Mouse (Mus musculus): ENCODE measurements around the gene Zfp661. TPM values are rescaled to one million over a fixed set of nuclear protein-coding genes. Genes with fewer than 3 reads are reported as not detected.

Gene Zfp661
- polyA plus RNA-seq (2015; fragmentation: Nextera tagmentation; extraction: Ambion mirVana): 2.7 and 3.0 TPM in 2 replicates

DNA sequence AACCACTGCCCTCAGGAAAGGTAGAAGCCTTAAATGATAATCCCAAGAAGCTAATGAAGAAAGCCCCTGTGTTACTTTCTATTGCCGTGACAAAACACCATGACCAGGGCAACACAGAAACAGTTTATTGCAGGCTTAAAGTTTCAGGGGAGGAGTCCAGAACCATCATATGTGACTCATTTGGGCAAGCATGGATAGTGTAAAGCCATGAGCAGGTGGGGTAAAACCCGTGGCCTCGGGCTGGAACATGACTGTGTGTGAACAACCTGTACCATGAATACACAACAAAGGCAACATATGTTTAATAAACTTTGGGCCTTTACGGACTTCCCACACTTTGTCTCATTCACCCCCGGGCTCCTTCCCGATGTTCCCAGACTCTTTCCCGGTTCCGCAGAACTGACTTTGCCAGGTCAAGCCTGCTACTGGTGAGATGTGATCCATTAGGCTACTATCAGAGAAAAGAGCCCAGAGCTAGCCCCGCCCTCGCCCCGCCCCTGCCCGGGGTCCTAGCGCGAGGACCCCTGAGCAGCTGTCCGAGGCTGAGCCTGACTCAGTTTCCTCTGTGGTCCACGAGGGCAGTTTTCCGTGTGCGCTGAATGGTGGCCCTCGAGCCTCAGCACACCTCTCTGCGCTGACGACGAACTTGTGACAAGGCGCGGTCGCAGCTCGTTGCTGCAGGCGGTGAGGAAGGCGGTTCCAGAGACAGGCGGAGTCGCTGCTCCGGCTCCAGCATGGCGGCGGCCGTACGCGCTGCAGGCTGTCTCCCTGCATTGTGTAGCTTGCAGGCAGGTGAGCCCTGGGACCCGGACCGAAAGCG lies at the start of gene Zfp661, which contains the start of gene Mrps5:
TSS of gene Zfp661 (minus strand) at position 401 of the 820 bp plus-strand sequence.
TSS of gene Mrps5 (plus strand) at position 529 of the 820 bp plus-strand sequence.
- Histone ChIP-seq H3K9ac (ENCODE audit: low read depth, low read length) (peak within 1 kb of the TSS; percentile 85), H3K4me2 (ENCODE audit: low read depth, low read length) (peak within 1 kb of the TSS; percentile 70), H3K27ac (ENCODE audit: low read length) (peak within 1 kb of the TSS; percentile 89), H3K4me3 (ENCODE audit: low read length) (peak within 1 kb of the TSS; percentile 70), H3K27me3 (replicated peaks; ENCODE audit: control insufficient read depth, insufficient read depth, low read length) (no peaks in the 10 kb centered on the region), H3K4me1 (ENCODE audit: control insufficient read depth, insufficient read depth, low read length) (peaks cover 24% of the 10 kb centered on the region), H3K36me3 (ENCODE audit: control insufficient read depth, insufficient read depth, low read length) (no peaks in the 10 kb centered on the region), H3K9me3 (ENCODE audit: control insufficient read depth, low read length) (no peaks in the 10 kb centered on the region)
- WGBS: 4% methylated on average over 39 of the region's 39 CpGs
- peak; percentile 85 for ATAC-seq

DNA sequence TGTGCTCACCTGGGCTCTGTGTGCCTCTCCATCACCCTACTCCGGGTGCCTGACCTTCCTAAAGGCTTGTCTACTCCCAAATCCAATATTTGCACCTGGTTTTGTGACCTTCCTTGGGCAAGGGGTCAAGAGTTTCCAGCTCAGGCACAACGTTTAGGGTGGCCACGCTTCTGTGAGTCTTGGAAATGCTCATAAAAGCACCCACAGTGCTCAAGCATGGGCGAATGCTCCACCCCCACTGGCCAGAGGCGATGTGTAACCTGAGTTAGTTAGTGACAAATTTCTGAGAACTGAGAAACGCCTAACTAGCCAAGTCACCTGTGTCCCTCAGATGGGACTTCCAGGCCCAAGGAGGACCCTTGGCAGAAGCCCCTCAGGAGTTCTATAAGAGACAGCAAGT lies 48.7 kb upstream of the Zfp661 start:
- H3K4me2 ChIP-seq (ENCODE audit: low read depth, low read length): no peak overlapping the region
- H3K36me3 ChIP-seq (ENCODE audit: control insufficient read depth, insufficient read depth, low read length): no peaks in the 10 kb centered on the region
- no peak overlapping the region for H3K9ac ChIP-seq (ENCODE audit: low read depth, low read length)
- H3K4me3 ChIP-seq (ENCODE audit: low read length): no peak overlapping the region
- no peaks in the 10 kb centered on the region for H3K27me3 ChIP-seq (replicated peaks; ENCODE audit: control insufficient read depth, insufficient read depth, low read length)
- ATAC-seq: no peak
- H3K4me1 ChIP-seq (ENCODE audit: control insufficient read depth, insufficient read depth, low read length): no peaks in the 10 kb centered on the region
- H3K9me3 ChIP-seq (ENCODE audit: control insufficient read depth, low read length): no peaks in the 10 kb centered on the region
- no peak overlapping the region for H3K27ac ChIP-seq (ENCODE audit: low read length)
- 64% methylated on average over 6 of the region's 6 CpGs for WGBS

DNA sequence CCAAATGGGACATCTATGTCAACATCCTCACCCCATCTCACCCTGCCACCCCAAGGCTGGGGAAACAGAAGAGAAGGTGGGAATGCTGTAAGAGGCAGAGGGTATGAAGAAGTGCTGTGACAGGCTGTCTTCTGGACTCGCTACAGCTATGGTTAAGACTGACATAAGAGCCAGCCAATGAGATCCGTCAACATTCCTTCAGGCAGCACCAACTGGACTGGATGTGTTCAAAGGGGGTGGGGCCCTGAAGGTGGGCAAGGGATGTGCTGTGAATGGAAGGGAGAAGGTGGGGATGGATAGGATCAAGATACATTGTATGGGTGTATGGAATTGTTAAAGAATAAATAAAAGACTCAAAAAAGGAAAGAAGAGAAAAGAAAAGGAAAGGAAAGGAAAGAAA lies 45.7 kb upstream of the Zfp661 start:
- no peak for ATAC-seq
- Histone ChIP-seq H3K36me3 (ENCODE audit: control insufficient read depth, insufficient read depth, low read length) (no peaks in the 10 kb centered on the region), H3K9ac (ENCODE audit: low read depth, low read length) (no peak overlapping the region), H3K9me3 (ENCODE audit: control insufficient read depth, low read length) (no peaks in the 10 kb centered on the region), H3K27ac (ENCODE audit: low read length) (no peak overlapping the region), H3K4me3 (ENCODE audit: low read length) (no peak overlapping the region), H3K4me2 (ENCODE audit: low read depth, low read length) (no peak overlapping the region), H3K27me3 (replicated peaks; ENCODE audit: control insufficient read depth, insufficient read depth, low read length) (no peaks in the 10 kb centered on the region), H3K4me1 (ENCODE audit: control insufficient read depth, insufficient read depth, low read length) (no peaks in the 10 kb centered on the region)
- WGBS: 56% methylated on average over 2 of the region's 2 CpGs

DNA sequence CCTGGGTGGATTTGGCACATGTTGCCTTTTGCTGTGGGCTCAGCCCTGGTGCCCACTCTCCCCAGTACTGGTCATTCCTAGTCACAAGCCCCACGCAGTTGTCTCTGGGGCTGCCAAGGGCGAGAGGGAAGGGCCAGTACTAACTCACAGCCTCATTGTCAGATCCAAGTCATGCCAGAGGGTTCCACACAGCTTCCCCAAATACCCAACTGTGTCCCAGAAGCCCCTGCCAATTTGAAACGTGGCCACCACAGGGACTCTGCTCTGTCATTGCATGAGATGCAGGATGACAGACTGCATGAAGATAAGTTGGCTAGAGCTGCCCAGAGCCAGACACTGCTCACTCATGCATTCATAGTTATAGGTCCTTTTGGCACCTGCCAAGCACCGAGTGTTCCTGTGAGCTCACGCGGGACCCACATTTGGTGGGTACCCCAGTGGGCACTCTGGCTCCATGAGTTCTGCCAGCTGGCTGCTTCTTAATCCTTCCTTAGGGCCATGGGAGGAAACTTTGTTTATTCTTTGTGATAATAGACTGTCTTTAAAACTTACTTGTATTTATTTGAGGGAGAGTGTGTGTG lies 41.2 kb upstream of the Zfp661 start:
- no peaks in the 10 kb centered on the region for H3K27me3 ChIP-seq (replicated peaks; ENCODE audit: control insufficient read depth, insufficient read depth, low read length)
- no peak overlapping the region for H3K4me3 ChIP-seq (ENCODE audit: low read length)
- no peak overlapping the region for H3K9ac ChIP-seq (ENCODE audit: low read depth, low read length)
- no peaks in the 10 kb centered on the region for H3K4me1 ChIP-seq (ENCODE audit: control insufficient read depth, insufficient read depth, low read length)
- no peak overlapping the region for H3K4me2 ChIP-seq (ENCODE audit: low read depth, low read length)
- no peaks in the 10 kb centered on the region for H3K36me3 ChIP-seq (ENCODE audit: control insufficient read depth, insufficient read depth, low read length)
- no peak overlapping the region for H3K27ac ChIP-seq (ENCODE audit: low read length)
- H3K9me3 ChIP-seq (ENCODE audit: control insufficient read depth, low read length): no peaks in the 10 kb centered on the region
- no peak for ATAC-seq
- 76% methylated on average over 6 of the region's 6 CpGs for WGBS

DNA sequence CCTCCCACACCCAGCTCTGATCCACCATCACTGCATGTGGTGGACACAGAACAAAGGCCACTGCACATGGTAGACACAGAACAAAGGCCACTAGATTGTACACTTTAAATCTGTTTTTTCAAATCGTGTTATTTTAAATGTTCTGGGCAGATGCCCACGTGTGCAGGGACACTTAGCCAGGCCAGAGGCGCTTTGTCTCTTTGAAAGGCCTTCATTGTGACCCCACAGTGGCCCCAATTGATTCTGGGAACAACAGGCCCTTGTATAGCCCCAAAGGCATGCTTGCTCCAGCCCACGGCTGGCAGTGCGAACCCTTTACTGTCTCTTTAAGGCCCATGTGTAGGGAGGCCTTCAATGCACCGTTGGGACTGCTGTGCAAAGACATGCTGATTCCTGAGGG lies 40.5 kb upstream of the Zfp661 start:
- Histone ChIP-seq H3K36me3 (ENCODE audit: control insufficient read depth, insufficient read depth, low read length) (no peaks in the 10 kb centered on the region), H3K9me3 (ENCODE audit: control insufficient read depth, low read length) (no peaks in the 10 kb centered on the region), H3K4me3 (ENCODE audit: low read length) (no peak overlapping the region), H3K27ac (ENCODE audit: low read length) (no peak overlapping the region), H3K4me1 (ENCODE audit: control insufficient read depth, insufficient read depth, low read length) (no peaks in the 10 kb centered on the region), H3K27me3 (replicated peaks; ENCODE audit: control insufficient read depth, insufficient read depth, low read length) (no peaks in the 10 kb centered on the region), H3K4me2 (ENCODE audit: low read depth, low read length) (no peak overlapping the region), H3K9ac (ENCODE audit: low read depth, low read length) (no peak overlapping the region)
- ATAC-seq: no peak
- 67% methylated on average over 6 of the region's 6 CpGs for WGBS

DNA sequence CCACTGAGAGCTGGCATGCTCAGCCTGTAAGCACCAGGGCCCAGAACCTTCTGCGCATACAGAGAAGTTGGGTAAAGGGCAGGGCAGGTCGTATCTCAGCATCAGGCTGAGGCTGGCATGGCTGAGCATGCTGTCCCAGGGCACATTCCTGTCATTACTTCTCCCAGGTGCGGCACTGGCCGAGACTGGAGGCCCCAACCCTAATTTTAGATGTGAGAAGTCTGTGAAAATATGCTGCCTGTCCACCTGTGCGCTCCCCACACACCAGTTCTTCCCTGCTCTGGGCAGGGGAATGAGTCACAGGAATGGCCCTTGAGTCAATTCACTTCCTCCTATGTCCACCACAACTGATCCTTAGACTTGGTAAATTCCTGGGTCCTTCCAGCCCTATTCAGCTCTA lies 38.8 kb upstream of the Zfp661 start:
- Histone ChIP-seq H3K9me3 (ENCODE audit: control insufficient read depth, low read length) (no peaks in the 10 kb centered on the region), H3K27ac (ENCODE audit: low read length) (no peak overlapping the region), H3K36me3 (ENCODE audit: control insufficient read depth, insufficient read depth, low read length) (no peaks in the 10 kb centered on the region), H3K9ac (ENCODE audit: low read depth, low read length) (no peak overlapping the region), H3K4me1 (ENCODE audit: control insufficient read depth, insufficient read depth, low read length) (no peaks in the 10 kb centered on the region), H3K27me3 (replicated peaks; ENCODE audit: control insufficient read depth, insufficient read depth, low read length) (no peaks in the 10 kb centered on the region), H3K4me2 (ENCODE audit: low read depth, low read length) (no peak overlapping the region), H3K4me3 (ENCODE audit: low read length) (no peak overlapping the region)
- 65% methylated on average over 5 of the region's 5 CpGs for WGBS
- ATAC-seq: no peak; the same call in 1 of the 2 replicates

DNA sequence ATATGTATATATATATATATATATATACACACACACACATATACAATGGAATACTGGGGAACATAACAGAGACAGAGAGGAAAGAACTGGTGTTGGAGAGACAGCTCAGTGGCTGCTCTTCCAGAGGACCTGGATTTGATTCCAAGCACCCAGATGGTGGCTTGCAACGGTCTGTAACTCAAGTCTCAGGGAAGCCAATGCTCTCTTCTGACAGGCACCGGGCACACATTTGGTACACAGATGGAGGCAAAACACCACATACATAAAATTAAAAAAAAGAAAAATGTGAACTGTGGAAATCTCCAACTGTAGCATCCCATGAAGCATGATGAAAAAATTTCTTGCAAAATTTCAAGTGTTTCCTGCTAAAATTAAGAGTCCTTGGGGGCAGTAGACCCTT lies 37.9 kb upstream of the Zfp661 start:
- 83% methylated on average over 2 of the region's 2 CpGs for WGBS
- H3K4me3 ChIP-seq (ENCODE audit: low read length): no peak overlapping the region
- no peaks in the 10 kb centered on the region for H3K4me1 ChIP-seq (ENCODE audit: control insufficient read depth, insufficient read depth, low read length)

DNA sequence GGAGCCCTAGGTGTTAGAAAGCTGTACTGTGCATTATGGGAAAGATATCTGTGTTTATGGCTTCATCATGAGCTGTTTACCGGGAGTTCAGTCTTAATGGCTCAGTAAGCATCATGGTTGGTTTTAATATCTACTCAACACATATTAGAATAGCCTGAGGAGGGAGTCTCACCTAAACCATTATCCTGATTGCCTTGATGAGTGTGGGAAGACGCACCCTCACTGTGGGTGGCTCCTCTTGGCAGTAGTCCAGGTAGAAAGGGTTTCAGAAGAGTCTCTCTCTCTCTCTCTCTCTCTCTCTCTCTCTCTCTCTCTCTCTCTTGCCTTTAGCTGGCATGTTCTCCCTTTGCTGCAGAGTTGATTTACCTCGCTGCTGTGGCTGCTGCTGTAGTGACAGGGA lies 35.2 kb upstream of the Zfp661 start:
- Histone ChIP-seq H3K27me3 (replicated peaks; ENCODE audit: control insufficient read depth, insufficient read depth, low read length) (no peaks in the 10 kb centered on the region), H3K4me3 (ENCODE audit: low read length) (no peak overlapping the region), H3K27ac (ENCODE audit: low read length) (no peak overlapping the region), H3K36me3 (ENCODE audit: control insufficient read depth, insufficient read depth, low read length) (no peaks in the 10 kb centered on the region), H3K9ac (ENCODE audit: low read depth, low read length) (no peak overlapping the region), H3K4me1 (ENCODE audit: control insufficient read depth, insufficient read depth, low read length) (no peaks in the 10 kb centered on the region), H3K4me2 (ENCODE audit: low read depth, low read length) (no peak overlapping the region), H3K9me3 (ENCODE audit: control insufficient read depth, low read length) (no peaks in the 10 kb centered on the region)
- no peak for ATAC-seq
- 42% methylated on average over 3 of the region's 3 CpGs for WGBS

More for the DNA sequence above, 37.9 kb upstream of the Zfp661 start:
- ATAC-seq: no peak
- Histone ChIP-seq H3K9ac (ENCODE audit: low read depth, low read length) (no peak overlapping the region), H3K9me3 (ENCODE audit: control insufficient read depth, low read length) (no peaks in the 10 kb centered on the region), H3K36me3 (ENCODE audit: control insufficient read depth, insufficient read depth, low read length) (no peaks in the 10 kb centered on the region), H3K27me3 (replicated peaks; ENCODE audit: control insufficient read depth, insufficient read depth, low read length) (no peaks in the 10 kb centered on the region), H3K4me2 (ENCODE audit: low read depth, low read length) (no peak overlapping the region), H3K27ac (ENCODE audit: low read length) (no peak overlapping the region)

DNA sequence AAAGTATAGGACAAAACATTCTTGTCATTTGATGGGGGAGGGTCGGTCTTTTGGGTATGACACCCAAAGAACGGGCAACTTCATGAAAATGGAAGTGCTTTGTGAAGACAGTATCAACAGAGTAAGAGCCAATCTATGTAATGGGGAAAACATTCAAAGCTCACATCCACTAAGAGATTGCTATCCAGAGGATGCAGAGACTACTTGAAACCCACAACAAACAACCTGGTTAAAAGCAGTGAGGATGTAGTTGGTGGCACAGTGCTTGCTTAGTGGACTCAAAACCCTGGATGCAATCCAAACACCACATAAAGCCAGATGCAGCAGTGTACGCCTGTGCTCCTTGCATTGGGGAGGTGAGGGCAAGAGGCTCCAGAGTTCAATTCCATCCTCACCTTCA lies 32.4 kb upstream of the Zfp661 start:
- no peak overlapping the region for H3K4me2 ChIP-seq (ENCODE audit: low read depth, low read length)
- WGBS: 86% methylated on average over 3 of the region's 3 CpGs
- no peaks in the 10 kb centered on the region for H3K9me3 ChIP-seq (ENCODE audit: control insufficient read depth, low read length)
- ATAC-seq: no peak
- no peaks in the 10 kb centered on the region for H3K4me1 ChIP-seq (ENCODE audit: control insufficient read depth, insufficient read depth, low read length)
- H3K36me3 ChIP-seq (ENCODE audit: control insufficient read depth, insufficient read depth, low read length): no peaks in the 10 kb centered on the region
- no peak overlapping the region for H3K9ac ChIP-seq (ENCODE audit: low read depth, low read length)
- no peak overlapping the region for H3K4me3 ChIP-seq (ENCODE audit: low read length)
- H3K27me3 ChIP-seq (replicated peaks; ENCODE audit: control insufficient read depth, insufficient read depth, low read length): no peaks in the 10 kb centered on the region
- no peak overlapping the region for H3K27ac ChIP-seq (ENCODE audit: low read length)
